Mouse (Mus musculus): Measurements from ENCODE around the gene D630003M21Rik. TPM values are rescaled to one million over a fixed set of nuclear protein-coding genes. Genes with fewer than 3 reads are reported as not detected.

Gene D630003M21Rik
- polyA plus RNA-seq, 2 experiments from 2014 or later, result not detected

DNA sequence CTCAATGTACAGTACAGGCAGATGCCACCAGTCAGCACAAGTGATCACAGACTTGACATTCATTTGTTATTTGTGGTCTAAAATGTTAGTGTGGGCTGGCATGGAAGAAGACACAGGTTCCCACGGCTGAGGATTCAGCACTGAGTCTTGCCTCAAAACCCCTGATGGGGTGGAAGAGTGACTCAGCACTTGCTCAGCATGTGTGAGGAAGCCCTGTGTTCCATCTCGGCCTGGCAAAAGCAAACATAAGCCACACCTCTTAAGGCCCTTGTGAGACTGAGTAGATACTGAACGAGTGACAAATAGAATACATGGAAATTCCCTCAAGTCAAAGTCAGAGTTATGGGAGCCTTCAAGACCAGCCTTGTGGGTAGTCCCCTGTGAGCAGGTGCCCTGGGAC lies 4.1 kb upstream of the D630003M21Rik start:
- no peak for ATAC-seq

GRCm38 (mm10) chr2:158232414-158232813 lies 3.4 kb upstream of the D630003M21Rik start:
- ATAC-seq, result no peak

DNA sequence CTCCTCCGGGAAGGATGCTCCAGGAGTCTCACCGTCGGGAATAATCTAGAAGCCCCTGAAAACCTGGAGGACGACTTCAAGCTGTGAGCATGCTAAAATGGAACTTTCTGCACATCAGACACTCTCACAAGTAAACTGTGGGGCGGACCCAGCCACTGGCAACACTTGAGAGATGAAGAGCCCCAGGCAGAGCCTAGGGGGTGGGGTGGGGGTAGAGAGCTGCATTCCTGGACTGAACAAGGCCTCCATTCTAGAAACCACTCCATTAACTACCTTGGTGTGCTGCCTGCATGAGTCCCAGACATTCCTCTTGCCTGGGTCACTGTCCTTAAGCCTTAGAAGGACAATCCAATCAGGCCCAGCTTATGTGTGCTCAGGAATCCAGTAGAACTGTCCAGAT lies 2.0 kb upstream of the D630003M21Rik start:
- ATAC-seq, result no peak

GRCm38 (mm10) chr2:158230617-158231016 lies 1.6 kb upstream of the D630003M21Rik start:
- no peak for ATAC-seq

DNA sequence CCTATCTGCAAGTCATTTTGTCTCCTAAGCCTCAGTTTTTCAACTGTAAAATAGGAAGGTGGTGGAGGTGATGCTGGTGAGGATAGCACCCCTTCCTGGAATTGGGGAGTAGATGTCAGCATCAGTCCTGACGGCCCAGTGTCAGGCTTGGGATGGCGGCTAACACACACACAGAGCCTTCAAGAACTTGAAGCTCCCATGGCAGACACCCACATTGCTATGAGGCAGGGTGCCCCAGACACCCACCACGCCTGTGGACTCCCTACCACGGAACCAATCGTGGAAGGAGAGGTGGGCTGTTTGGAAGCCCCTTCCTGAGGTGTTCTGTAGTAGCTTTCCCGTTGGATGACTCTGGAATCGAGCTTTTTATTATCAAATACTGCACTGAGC lies 476 bp upstream of the D630003M21Rik start:
- ATAC-seq, result no peak

DNA sequence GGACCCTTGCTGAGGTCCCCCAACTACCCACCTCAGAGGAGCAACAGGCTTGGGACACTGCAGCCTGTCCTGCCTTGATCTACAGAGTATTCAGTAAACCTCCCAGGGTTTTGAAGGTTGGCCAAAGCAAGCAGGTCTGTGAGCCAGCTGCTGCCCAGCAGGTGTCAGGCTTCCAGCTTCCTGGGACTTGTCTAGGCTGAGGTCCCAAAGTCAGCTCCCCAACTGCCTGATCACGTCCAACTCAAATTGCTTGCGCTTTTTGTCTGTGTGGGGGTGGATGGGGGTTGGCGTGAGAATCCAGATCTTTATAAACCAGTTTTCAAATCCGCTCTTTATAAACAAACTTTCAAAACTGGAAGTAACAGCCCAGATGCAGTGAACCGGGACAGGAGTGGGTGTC lies 3.7 kb downstream of the D630003M21Rik start:
- ATAC-seq, result no peak

DNA sequence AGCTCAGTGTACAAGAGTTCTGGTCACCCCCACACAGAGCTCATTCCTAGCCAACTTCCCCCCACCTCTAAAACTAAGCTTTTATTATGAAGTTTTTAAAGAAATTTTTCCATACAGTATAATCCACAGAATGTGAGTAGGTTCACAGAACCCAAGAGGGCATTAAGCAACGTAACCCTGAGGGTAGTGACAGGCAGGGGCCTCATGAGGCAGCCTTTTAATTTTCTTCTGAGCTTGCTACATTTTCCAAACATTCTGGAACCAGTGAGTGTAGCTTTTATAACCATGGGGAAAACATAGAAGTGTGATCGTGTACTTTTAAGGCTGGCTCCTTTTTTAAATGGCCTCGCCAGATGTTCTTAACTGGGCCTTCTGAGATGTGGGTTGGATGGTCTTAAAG lies 5.5 kb downstream of the D630003M21Rik start:
- ATAC-seq, result no peak

GRCm38 (mm10) chr2:158222664-158223063 lies 6.4 kb downstream of the D630003M21Rik start:
- no peak for ATAC-seq

GRCm38 (mm10) chr2:158221446-158222084 lies 7.5 kb downstream of the D630003M21Rik start:
- ATAC-seq, result no peak

- ATAC-seq, result no peak
These were observed 9.5 kb downstream of the D630003M21Rik start for GRCm38 (mm10) chr2:158219562-158219961.

DNA sequence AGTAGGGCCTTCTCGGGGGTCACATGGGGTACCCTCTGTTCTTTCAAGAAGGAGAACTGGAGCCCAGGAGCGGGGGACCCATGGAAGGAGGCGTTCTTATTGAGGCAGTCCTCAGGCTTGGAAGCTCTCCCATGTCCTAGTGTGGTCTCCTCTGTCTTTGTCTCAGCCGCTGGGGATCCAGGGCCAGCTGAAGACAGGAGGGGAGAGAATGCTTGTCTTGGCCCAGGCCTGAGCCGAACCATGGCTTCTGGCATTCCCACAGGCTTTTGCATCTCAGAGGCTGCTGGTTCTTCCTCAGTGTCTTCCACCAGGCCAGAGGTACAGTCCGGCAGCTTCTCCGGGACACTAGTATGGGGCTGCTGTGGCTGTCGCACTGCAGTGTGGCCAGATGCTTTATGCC lies 12.5 kb downstream of the D630003M21Rik start:
- ATAC-seq, result no peak

DNA sequence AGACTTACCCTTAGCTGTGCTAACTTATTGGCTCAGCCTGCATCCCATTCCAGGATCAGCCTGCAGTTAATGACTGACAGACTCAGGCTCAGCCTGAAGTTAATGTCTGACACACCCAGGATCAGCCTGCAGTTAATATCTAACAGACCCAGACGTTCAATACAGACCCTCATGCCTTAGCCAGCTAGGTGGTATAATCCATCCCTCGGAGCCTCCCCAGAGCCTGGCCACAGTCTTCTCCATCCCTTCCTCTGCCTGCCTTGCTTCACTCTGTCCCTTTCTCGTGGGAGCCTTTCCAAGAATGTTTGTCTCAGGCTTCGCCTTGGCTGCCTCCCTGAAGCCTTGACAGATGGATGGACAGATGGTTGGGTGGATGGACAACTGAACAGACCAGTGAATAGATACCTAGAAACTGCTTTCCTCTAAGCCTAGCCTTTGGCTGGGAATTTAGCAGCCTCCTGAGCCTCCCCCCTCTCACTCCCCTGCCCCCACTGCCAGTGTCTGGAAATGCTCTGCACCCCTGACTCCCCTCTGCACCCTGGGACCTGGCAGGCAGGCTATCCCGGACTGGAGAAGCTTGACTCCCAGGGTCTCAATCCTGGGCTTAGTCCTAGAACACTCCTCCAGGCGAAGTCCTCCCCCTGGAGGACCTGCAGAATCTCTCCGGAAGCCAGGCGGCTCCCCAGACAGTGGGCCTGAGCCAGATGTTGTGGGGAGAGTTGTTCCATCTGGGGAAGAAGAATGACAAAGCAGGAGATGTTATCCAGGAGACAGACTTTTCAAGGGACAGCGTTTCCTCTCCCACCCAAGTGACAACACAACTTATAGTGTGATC lies 13.5 kb downstream of the D630003M21Rik start:
- no peak for ATAC-seq

GRCm38 (mm10) chr2:158211764-158212471 lies 17.1 kb downstream of the D630003M21Rik start:
- no peak for ATAC-seq

- no peak for ATAC-seq
These were observed 18.1 kb downstream of the D630003M21Rik start for GRCm38 (mm10) chr2:158210958-158211357.

DNA sequence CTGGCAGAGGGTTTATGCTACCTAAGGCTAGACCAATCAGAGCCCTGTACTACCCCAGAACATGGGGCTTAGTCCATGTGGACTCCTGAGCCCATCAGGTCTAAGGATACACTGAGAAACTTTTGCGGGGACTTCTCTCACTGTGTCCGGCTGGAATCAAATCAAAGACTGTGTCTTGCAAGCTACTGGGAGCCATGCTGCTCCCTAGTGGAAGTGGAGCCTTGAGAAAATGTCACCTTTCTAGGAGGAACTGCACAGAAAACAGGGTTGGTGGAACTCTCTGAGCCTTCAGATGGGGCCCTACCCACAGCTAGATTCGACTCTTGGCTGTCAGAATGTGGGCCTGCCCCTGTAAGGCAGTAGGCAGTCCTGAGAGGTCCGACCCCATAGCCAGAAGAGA lies 18.5 kb downstream of the D630003M21Rik start:
- no peak for ATAC-seq

GRCm38 (mm10) chr2:158209776-158210175 lies 19.2 kb downstream of the D630003M21Rik start:
- ATAC-seq, result no peak

DNA sequence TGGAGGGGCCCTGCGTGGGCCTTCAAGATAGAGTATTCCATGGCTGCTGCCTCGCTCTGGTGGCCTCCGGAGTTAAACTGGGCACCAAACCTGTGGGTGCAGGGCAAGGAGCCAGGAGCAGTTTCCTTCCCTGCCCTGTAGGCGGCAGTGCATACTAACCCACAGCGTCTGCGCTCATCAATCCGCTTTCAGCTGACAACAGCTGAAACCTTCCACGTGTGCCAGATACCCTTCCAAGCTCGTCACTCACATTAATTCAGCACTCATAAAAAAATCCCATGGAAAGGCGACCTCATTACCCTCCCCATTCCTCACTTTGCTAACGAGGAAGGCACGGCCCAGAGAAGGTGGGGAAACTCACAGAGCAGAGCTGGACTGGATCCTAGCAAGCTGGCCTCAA lies 21.2 kb downstream of the D630003M21Rik start:
- peak; percentile 46 for ATAC-seq

DNA sequence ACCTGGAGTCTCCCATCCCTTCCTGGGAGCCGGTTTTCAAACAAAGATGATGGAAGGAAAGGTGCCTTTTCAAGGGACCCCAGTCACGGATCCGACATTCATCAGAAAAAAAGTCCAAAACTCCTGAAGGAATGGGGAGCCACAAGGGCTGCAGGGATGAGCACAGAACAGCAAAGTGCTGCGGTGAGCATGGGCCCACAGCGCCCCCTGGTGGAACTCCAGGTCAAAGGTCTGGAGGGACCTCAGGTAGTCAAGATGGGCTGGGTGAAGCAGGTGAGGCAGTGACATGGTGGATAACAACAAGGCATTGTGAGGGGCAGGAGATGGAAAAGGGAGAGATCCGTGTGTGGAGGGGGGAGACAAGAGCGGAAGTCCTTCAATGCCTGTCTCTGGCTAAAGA lies 24.9 kb downstream of the D630003M21Rik start:
- ATAC-seq, result peak; percentile 43

DNA sequence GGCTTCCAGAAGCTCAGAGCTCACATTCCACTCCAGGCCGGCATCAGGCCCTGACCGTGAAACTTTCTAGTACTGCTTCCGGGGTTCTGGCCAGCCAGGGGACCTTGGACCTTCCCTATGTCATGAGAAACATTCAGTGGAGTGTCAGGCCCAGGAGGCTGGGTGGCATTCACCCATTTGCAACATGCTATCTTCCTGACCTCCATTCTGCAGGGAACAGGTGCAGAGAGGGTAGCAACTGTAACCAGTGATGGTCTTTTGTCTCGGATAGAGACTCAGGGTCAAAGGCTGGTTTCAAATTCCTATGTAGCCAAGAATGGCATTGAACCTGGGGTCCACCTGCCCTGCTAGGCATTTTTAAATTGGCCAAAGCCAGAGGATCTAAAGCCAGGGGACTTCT lies 25.3 kb downstream of the D630003M21Rik start:
- ATAC-seq, result no peak

DNA sequence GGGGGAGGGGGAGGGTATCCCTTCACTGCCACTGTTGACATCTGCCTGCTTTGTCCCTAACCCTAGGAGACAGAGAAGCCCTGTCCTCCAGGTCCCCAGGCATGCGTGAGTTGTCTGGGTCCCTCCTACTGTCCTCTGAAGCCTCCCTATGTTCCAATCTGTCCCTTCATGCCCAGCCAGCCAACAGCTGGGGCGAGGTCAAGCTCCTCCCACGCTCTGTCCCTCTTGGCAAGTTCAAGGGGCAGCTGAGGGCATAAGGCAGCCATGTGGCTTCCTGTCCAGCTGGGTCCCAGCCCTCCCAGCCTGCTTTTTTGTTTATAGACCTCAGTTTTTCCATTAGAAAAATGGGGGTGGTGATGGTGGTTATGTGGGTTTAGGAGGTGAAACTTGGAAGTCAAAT lies 29.7 kb downstream of the D630003M21Rik start:
- ATAC-seq, result no peak

DNA sequence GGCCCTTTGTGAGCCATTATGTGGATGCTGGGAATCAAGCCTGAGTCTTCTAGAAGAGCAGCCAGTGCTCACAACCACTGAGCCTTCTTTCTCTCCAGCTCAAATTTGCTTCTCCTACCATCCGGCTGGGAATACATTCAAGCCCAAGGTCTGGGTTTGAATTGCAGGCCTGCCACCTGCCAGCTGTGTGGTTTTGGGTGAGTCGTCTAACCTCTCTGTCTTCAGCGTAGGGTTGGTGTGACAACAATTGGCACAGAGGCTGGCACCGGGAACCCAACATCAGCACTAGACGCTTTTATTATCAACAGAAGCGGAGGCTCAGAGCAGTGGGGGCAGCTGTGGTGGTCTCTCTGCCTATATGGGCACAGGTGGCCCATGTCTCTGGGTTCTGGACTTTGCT lies 30.2 kb downstream of the D630003M21Rik start:
- no peak for ATAC-seq

GRCm38 (mm10) chr2:158197971-158198370 lies 31.1 kb downstream of the D630003M21Rik start:
- ATAC-seq, result no peak

DNA sequence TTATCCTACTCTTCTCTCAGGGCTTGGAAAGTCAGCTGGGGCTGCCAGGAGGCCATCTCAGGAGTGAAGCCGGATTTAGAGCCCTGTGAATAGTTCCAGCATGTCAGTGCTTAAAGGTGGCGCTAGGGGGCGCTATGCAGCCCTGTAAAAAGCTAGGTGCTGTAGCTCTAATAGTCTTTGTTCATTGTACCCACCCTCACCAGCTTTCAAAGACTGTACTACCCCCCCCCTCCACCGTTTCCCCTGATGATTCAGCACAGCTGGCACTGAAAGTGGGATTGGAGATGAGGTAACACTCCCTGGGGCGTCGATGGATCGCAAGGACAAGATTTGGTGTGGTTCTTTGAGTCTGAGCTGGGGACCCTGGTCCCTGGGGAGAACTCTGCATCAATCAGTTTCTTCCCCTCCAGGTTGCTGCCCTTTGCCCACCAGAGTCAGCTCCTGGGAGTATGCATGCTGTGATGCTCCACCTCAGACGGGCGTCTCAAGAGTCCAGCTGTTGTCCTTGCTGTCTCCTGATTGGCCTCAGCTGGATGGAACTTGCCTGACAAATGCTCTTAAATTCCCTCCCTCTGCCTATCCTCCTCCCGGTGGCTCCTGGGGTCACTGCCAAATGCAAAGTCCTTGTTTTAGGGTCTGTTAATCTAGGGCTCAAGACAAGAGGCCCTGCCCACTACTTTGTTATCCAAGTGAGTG lies 33.9 kb downstream of the D630003M21Rik start:
- no peak for ATAC-seq
